Mouse (Mus musculus) E14TG2a.4 (cell line): Measurements from ENCODE around the gene Psma4.

Source experiments
- CTCF ChIP-seq: conservative IDR thresholded peaks from 2 replicates; pipeline ENCODE4 v1.5.1; 2014; ENCODE audit warnings: low read length
- POU5F1 ChIP-seq: IDR thresholded peaks from 2 replicates; pipeline ENCODE4 v1.6.1; 2014; ENCODE audit warnings: low read length, borderline replicate concordance

- no peak for TF ChIP-seq CTCF
- TF ChIP-seq POU5F1 = no peak
Measured at GRCm38 (mm10) chr9:54916401-54916800, 34.2 kb upstream of the Psma4 start.
